Mouse (Mus musculus) intestine, embryonic 15.5 days (tissue): ENCODE measurements around the gene S1pr2. TPM values are rescaled to one million over a fixed set of nuclear protein-coding genes. Genes with fewer than 3 reads are reported as not detected.
"Not testable (repeated sequence)": the region's sequence is repeated elsewhere in the genome, so short reads cannot be mapped to it uniquely, and the experiment has no call there.

ENCODE experiments used
- ATAC-seq: fragments of 200-750 bp; cut with Nextera tagmentation; 2 replicates; pipeline ENCODE4 v1.8.0; 2017; ENCODE audit warnings: moderate TSS enrichment, moderate library complexity
- H3K27ac ChIP-seq: fragments of 300-500 bp; sonication (generic); 2 replicates; pipeline ENCODE4 v1.5.1; 2015; ENCODE audit warnings: mild to moderate bottlenecking, inconsistent platforms
- H3K27me3 ChIP-seq: fragments of 300-500 bp; sonication (generic); replicated peaks from 2 replicates; pipeline ENCODE4 v1.6.1; 2015; ENCODE audit warnings: inconsistent platforms
- H3K36me3 ChIP-seq: fragments of 300-500 bp; sonication (generic); 2 replicates; pipeline ENCODE4 v1.6.1; 2015; ENCODE audit warnings: inconsistent platforms
- H3K4me1 ChIP-seq: fragments of 300-500 bp; sonication (generic); replicated peaks from 2 replicates; pipeline ENCODE4 v1.6.1; 2015; ENCODE audit warnings: inconsistent platforms
- H3K4me2 ChIP-seq: fragments of 300-500 bp; sonication (generic); replicated peaks from 2 replicates; pipeline ENCODE4 v1.6.1; 2015; ENCODE audit warnings: mild to moderate bottlenecking, inconsistent platforms
- H3K4me3 ChIP-seq: fragments of 300-500 bp; sonication (generic); replicated peaks from 2 replicates; pipeline ENCODE4 v1.5.1; 2015; ENCODE audit warnings: inconsistent platforms
- H3K9ac ChIP-seq: fragments of 300-500 bp; sonication (generic); 2 replicates; pipeline ENCODE4 v1.6.1; 2015; ENCODE audit warnings: inconsistent platforms
- H3K9me3 ChIP-seq: fragments of 300-500 bp; sonication (generic); 2 replicates; pipeline ENCODE4 v1.6.1; 2016; ENCODE audit warnings: inconsistent platforms
- WGBS: fragments of 180-500 bp; shearing (Covaris S2); methylation state at CpG from one replicate; pipeline ENCODE4 v1.1.7; 2015; 5-methylcytosine and 5-hydroxymethylcytosine counted together
- polyA plus RNA-seq: library from polyadenylated mRNA; unstranded; fragments of >200 nt; fragmentation: Nextera tagmentation; extraction: Ambion mirVana; gene quantifications from 2 replicates; pipeline ENCODE4 v1.2.1, GENCODE M21; 2015

S1pr2 gene
- polyA plus RNA-seq, 1 experiment from 2014 or later = 29.2 TPM

- 0 out of 2 replicates have a peak overlapping the region, but pooled peaks have one; percentile 23 for H3K27ac ChIP-seq
- no peak for ATAC-seq
Measured at GRCm38 (mm10) chr9:21011846-21012312, 35.3 kb upstream of the S1pr2 start.

GRCm38 (mm10) chr9:21010939-21011541 lies 34.5 kb upstream of the S1pr2 start:
- H3K27me3 ChIP-seq, H3K9me3 ChIP-seq, H3K27ac ChIP-seq, ATAC-seq, H3K4me3 ChIP-seq, H3K9ac ChIP-seq, H3K4me2 ChIP-seq: not testable (repeated sequence)
- Histone ChIP-seq H3K4me1 (peaks cover 20% of the 10 kb centered on the region), H3K36me3 (peaks cover 15% of the 10 kb centered on the region)
- 70% methylated on average over 9 of the region's 9 CpGs for WGBS

More at GRCm38 (mm10) chr9:21011846-21012312, 35.3 kb upstream of the S1pr2 start:
- Histone ChIP-seq H3K27me3 (peaks cover 12% of the 10 kb centered on the region), H3K9ac (no peak overlapping the region), H3K9me3 (no peaks in the 10 kb centered on the region), H3K4me3 (no peak overlapping the region), H3K36me3 (peaks cover 12% of the 10 kb centered on the region), H3K4me2 (no peak overlapping the region), H3K4me1 (peaks cover 26% of the 10 kb centered on the region)
- 50% methylated on average over 5 of the region's 5 CpGs for WGBS

- 45% methylated on average over 2 of the region's 2 CpGs for WGBS
- H3K27ac ChIP-seq = no peak overlapping the region
- no peak for ATAC-seq
Measured at GRCm38 (mm10) chr9:21010362-21010761, 33.8 kb upstream of the S1pr2 start.

GRCm38 (mm10) chr9:21008007-21008406 lies 31.4 kb upstream of the S1pr2 start:
- Histone ChIP-seq H3K9me3 (no peaks in the 10 kb centered on the region), H3K4me2 (no peak overlapping the region), H3K27me3 (no peaks in the 10 kb centered on the region), H3K36me3 (peaks cover 25% of the 10 kb centered on the region), H3K4me1 (0 out of 2 replicates have a peak, but pooled peaks cover 6% of the 10 kb centered on the region), H3K9ac (no peak overlapping the region), H3K4me3 (no peak overlapping the region), H3K27ac (no peak overlapping the region)
- ATAC-seq = no peak
- 78% methylated on average over 7 of the region's 7 CpGs for WGBS

More at GRCm38 (mm10) chr9:21010362-21010761, 33.8 kb upstream of the S1pr2 start:
- no peaks in the 10 kb centered on the region for H3K9me3 ChIP-seq
- no peak overlapping the region for H3K4me2 ChIP-seq
- H3K27me3 ChIP-seq = peaks cover 1% of the 10 kb centered on the region
- no peak overlapping the region for H3K9ac ChIP-seq
- H3K36me3 ChIP-seq = peaks cover 17% of the 10 kb centered on the region
- H3K4me3 ChIP-seq = no peak overlapping the region
- H3K4me1 ChIP-seq = peaks cover 13% of the 10 kb centered on the region

GRCm38 (mm10) chr9:21007313-21007952 lies 30.9 kb upstream of the S1pr2 start:
- Histone ChIP-seq H3K27ac (no peak overlapping the region), H3K36me3 (peaks cover 25% of the 10 kb centered on the region), H3K27me3 (no peaks in the 10 kb centered on the region), H3K4me2 (no peak overlapping the region), H3K4me1 (0 out of 2 replicates have a peak, but pooled peaks cover 6% of the 10 kb centered on the region), H3K9ac (no peak overlapping the region), H3K4me3 (no peak overlapping the region), H3K9me3 (no peaks in the 10 kb centered on the region)
- WGBS = 93% methylated on average over 10 of the region's 10 CpGs
- ATAC-seq = no peak

GRCm38 (mm10) chr9:21002627-21003551 lies 26.3 kb upstream of the S1pr2 start, which contains the start of gene Mrpl4:
TSS of gene Mrpl4 (plus strand) at chr9:21002738.
- Histone ChIP-seq H3K27ac (peak within 1 kb of the TSS; percentile 86), H3K27me3 (no peaks in the 10 kb centered on the region), H3K36me3 (peaks cover 22% of the 10 kb centered on the region), H3K9me3 (no peaks in the 10 kb centered on the region), H3K4me1 (0 out of 2 replicates have a peak, but pooled peaks cover 2% of the 10 kb centered on the region), H3K9ac (peak within 1 kb of the TSS; percentile 80), H3K4me2 (peak within 1 kb of the TSS; percentile 69), H3K4me3 (peak within 1 kb of the TSS; percentile 79)
- ATAC-seq = peak; percentile 90
- WGBS = under 1% methylated on average over 72 of the region's 72 CpGs

GRCm38 (mm10) chr9:21002270-21002626 lies 25.7 kb upstream of the S1pr2 start:
- H3K27ac ChIP-seq = peak overlapping the region; percentile 86; the same call in 1 of the 2 replicates
- H3K27me3 ChIP-seq = no peaks in the 10 kb centered on the region
- peak overlapping the region; percentile 69 for H3K4me2 ChIP-seq
- peaks cover 17% of the 10 kb centered on the region for H3K36me3 ChIP-seq
- 0 out of 2 replicates have a peak, but pooled peaks cover 2% of the 10 kb centered on the region for H3K4me1 ChIP-seq
- WGBS = 11% methylated on average over 7 of the region's 7 CpGs
- ATAC-seq = no peak; the same call in none of the 2 replicates
- H3K4me3 ChIP-seq = peak overlapping the region; percentile 79
- H3K9me3 ChIP-seq = no peaks in the 10 kb centered on the region
- peak overlapping the region; percentile 80 for H3K9ac ChIP-seq

- Histone ChIP-seq H3K9me3 (no peaks in the 10 kb centered on the region), H3K27ac (no peak overlapping the region), H3K27me3 (no peaks in the 10 kb centered on the region), H3K36me3 (peaks cover 11% of the 10 kb centered on the region), H3K4me2 (no peak overlapping the region), H3K4me3 (no peak overlapping the region), H3K4me1 (0 out of 2 replicates have a peak, but pooled peaks cover 2% of the 10 kb centered on the region), H3K9ac (no peak overlapping the region)
- ATAC-seq = no peak
- 50% methylated on average over 6 of the region's 6 CpGs for WGBS
Measured at GRCm38 (mm10) chr9:21001651-21002200, 25.1 kb upstream of the S1pr2 start.

- H3K36me3 ChIP-seq = peaks cover 10% of the 10 kb centered on the region; the same call in 1 of the 2 replicates
- H3K27me3 ChIP-seq = no peaks in the 10 kb centered on the region
- H3K9me3 ChIP-seq = no peaks in the 10 kb centered on the region
Measured at GRCm38 (mm10) chr9:21000811-21001210, 24.2 kb upstream of the S1pr2 start.

GRCm38 (mm10) chr9:20998337-20998736 lies 21.8 kb upstream of the S1pr2 start:
- WGBS = 55% methylated on average over 1 of the region's 1 CpGs
- H3K9me3 ChIP-seq, H3K4me2 ChIP-seq, H3K4me3 ChIP-seq, H3K27me3 ChIP-seq, H3K36me3 ChIP-seq, H3K9ac ChIP-seq, H3K27ac ChIP-seq, H3K4me1 ChIP-seq, ATAC-seq: not testable (repeated sequence)

More at GRCm38 (mm10) chr9:21000811-21001210, 24.2 kb upstream of the S1pr2 start:
- Histone ChIP-seq H3K9ac (no peak overlapping the region), H3K4me2 (no peak overlapping the region), H3K4me1 (0 out of 2 replicates have a peak, but pooled peaks cover 2% of the 10 kb centered on the region), H3K4me3 (no peak overlapping the region), H3K27ac (no peak overlapping the region)
- ATAC-seq = no peak

- ATAC-seq = no peak
- Histone ChIP-seq H3K9me3 (no peaks in the 10 kb centered on the region), H3K4me2 (no peak overlapping the region), H3K4me1 (peaks cover 7% of the 10 kb centered on the region), H3K9ac (no peak overlapping the region), H3K27ac (no peak overlapping the region), H3K27me3 (no peaks in the 10 kb centered on the region), H3K4me3 (no peak overlapping the region), H3K36me3 (no peaks in the 10 kb centered on the region)
- 88% methylated on average over 8 of the region's 8 CpGs for WGBS
Measured at GRCm38 (mm10) chr9:20997065-20997464, 20.5 kb upstream of the S1pr2 start.
